ENCODE assay signal across 20 mouse cellular contexts in the genomic region with DNA sequence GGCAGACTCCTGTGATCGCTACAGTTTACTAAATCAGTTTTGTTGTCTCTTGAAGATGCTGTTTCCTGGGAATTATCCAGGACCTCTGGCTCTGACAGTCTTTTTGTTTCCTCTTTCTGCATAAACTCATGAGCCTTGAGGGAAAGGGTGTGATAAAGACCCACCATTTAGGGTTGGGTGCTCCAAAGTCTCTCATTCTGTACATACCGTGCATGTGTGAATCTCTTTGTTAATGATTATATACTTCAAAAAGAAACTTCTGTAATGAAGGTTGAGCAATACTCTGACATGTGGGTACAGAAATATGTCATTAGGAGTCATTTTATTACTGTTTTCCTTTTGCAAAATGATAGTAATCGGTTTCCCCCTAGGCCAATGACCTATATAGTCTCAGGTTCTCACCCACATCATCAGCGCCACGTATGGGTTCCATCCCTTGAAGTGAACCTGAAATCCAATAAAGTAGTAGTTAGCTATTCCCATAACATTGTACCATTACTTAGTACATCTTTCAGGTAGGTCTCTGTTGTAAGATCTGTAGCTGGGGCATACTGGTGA. TPM values are rescaled to one million over a fixed set of nuclear protein-coding genes. Genes with fewer than 3 reads are reported as not detected.
"Had no signal": no experiment of that assay in that cellular context is flagged by ENCODE, and none has a peak within 500 bp of the region (broad histone marks: within the 10 kb centered on the region; RNA-seq: fewer than 3 reads in every experiment).

No protein-coding gene starts in this region.

- H3K9ac ChIP-seq: liver, postnatal 0 days; lung, embryonic 15.5 days; midbrain, embryonic 12.5 days; neural tube, embryonic 12.5 days; stomach, embryonic 15.5 days had no signal

- H3K36me3 ChIP-seq: lung, embryonic 15.5 days; midbrain, embryonic 10.5 days; midbrain, embryonic 12.5 days; neural tube, embryonic 12.5 days; stomach, embryonic 15.5 days had no signal

- H3K4me1 ChIP-seq: lung, embryonic 15.5 days; midbrain, embryonic 12.5 days; stomach, embryonic 15.5 days had no signal

- H3K4me3 ChIP-seq: lung, embryonic 15.5 days; midbrain, embryonic 10.5 days; midbrain, embryonic 12.5 days; myocyte; neural tube, embryonic 12.5 days; stomach, embryonic 15.5 days had no signal

- H3K27ac ChIP-seq: lung, embryonic 15.5 days; midbrain, embryonic 10.5 days; midbrain, embryonic 12.5 days; neural tube, embryonic 12.5 days; stomach, embryonic 15.5 days; stomach, postnatal 0 days had no signal

- H3K9me3 ChIP-seq: lung, embryonic 15.5 days; neural tube, embryonic 12.5 days; stomach, embryonic 15.5 days had no signal

- DNase-seq: liver, postnatal 0 days; lung, adult 2 months; lung, postnatal 14 days; lung, postnatal 4 days; midbrain, embryonic 14.5 days; right cerebral cortex, postnatal 14 days; thymus, adult 2 months; thymus, postnatal 25 days; thymus, postnatal 4 days had no signal

- ATAC-seq: liver, postnatal 0 days; lung, postnatal 0 days; midbrain, embryonic 16.5 days had no signal

- H3K4me2 ChIP-seq: lung, embryonic 15.5 days; midbrain, embryonic 12.5 days; neural tube, embryonic 12.5 days; stomach, embryonic 15.5 days had no signal

- H3K27me3 ChIP-seq: lung, embryonic 15.5 days; midbrain, embryonic 12.5 days; neural tube, embryonic 12.5 days; stomach, embryonic 15.5 days had no signal

RNA-seq across cellular contexts. Expression of gene Kif21a, which starts 58.4 kb away (rescaled TPM):
- total RNA-seq: megakaryocyte, adult 5-6 weeks; neutrophil, adult 5-6 weeks had no signal
